Mouse (Mus musculus) kidney, embryonic 15.5 days (tissue): ENCODE measurements around the gene Kcnb1. TPM values are rescaled to one million over a fixed set of nuclear protein-coding genes. Genes with fewer than 3 reads are reported as not detected.
A peak's percentile ranks its signal among the peaks of the same experiment; 100 is the strongest.

Experiments used
- ATAC-seq: fragments of 200-750 bp; cut with Nextera tagmentation; replicated peaks from 2 replicates; pipeline ENCODE4 v1.8.0; 2017; ENCODE audit warnings: moderate TSS enrichment; ENCODE audit not compliant: low FRiP score
- H3K27ac ChIP-seq: fragments of 300-500 bp; sonication (generic); 2 replicates; pipeline ENCODE4 v1.5.1; 2015; ENCODE audit warnings: mild to moderate bottlenecking, inconsistent platforms
- H3K27me3 ChIP-seq: fragments of 300-500 bp; sonication (generic); 2 replicates; pipeline ENCODE4 v1.6.1; 2015; ENCODE audit warnings: inconsistent platforms
- H3K36me3 ChIP-seq: fragments of 300-500 bp; sonication (generic); 2 replicates; pipeline ENCODE4 v1.6.1; 2015; ENCODE audit warnings: inconsistent platforms
- H3K4me1 ChIP-seq: fragments of 300-500 bp; sonication (generic); 2 replicates; pipeline ENCODE4 v1.6.1; 2015; ENCODE audit warnings: inconsistent platforms
- H3K4me2 ChIP-seq: fragments of 300-500 bp; sonication (generic); 2 replicates; pipeline ENCODE4 v1.6.1; 2015; ENCODE audit warnings: moderate library complexity, mild to moderate bottlenecking, inconsistent platforms
- H3K4me3 ChIP-seq: fragments of 300-500 bp; sonication (generic); replicated peaks from 2 replicates; pipeline ENCODE4 v1.5.1; 2015; ENCODE audit warnings: mild to moderate bottlenecking, inconsistent platforms
- H3K9ac ChIP-seq: fragments of 300-500 bp; sonication (generic); 2 replicates; pipeline ENCODE4 v1.6.1; 2015; ENCODE audit warnings: mild to moderate bottlenecking, inconsistent platforms
- H3K9me3 ChIP-seq: fragments of 300-500 bp; sonication (generic); replicated peaks from 2 replicates; pipeline ENCODE4 v1.6.1; 2016; ENCODE audit warnings: inconsistent platforms
- WGBS: fragments of 180-500 bp; shearing (Covaris S2); methylation state at CpG from one replicate; pipeline ENCODE4 v1.1.7; 2015; ENCODE audit warnings: mixed read lengths; 5-methylcytosine and 5-hydroxymethylcytosine counted together
- polyA plus RNA-seq: library from polyadenylated mRNA; unstranded; fragments of >200 nt; fragmentation: Nextera tagmentation; extraction: Ambion mirVana; gene quantifications from 2 replicates; pipeline ENCODE4 v1.2.1, GENCODE M21; 2015

The Kcnb1 gene
- polyA plus RNA-seq, 1 experiment from 2014 or later, result 1.9 TPM

GRCm38 (mm10) chr2:167139801-167140269, 50.1 kb downstream of the Kcnb1 start:
- Histone ChIP-seq H3K27me3 (peaks cover 4% of the 10 kb centered on the region), H3K9me3 (no peaks in the 10 kb centered on the region), H3K4me1 (peaks cover 4% of the 10 kb centered on the region), H3K27ac (no peak overlapping the region), H3K36me3 (no peaks in the 10 kb centered on the region), H3K4me2 (no peak overlapping the region), H3K9ac (no peak overlapping the region), H3K4me3 (no peak overlapping the region)
- no peak for ATAC-seq
- WGBS, result 68% methylated on average over 13 of the region's 13 CpGs

- WGBS, result 68% methylated on average over 6 of the region's 6 CpGs
Measured at GRCm38 (mm10) chr2:167138611-167139010, 51.3 kb downstream of the Kcnb1 start.

GRCm38 (mm10) chr2:167136909-167137308, 53.0 kb downstream of the Kcnb1 start:
- WGBS, result 73% methylated on average over 14 of the region's 14 CpGs
- H3K36me3 ChIP-seq, result no peaks in the 10 kb centered on the region
- H3K27ac ChIP-seq, result no peak overlapping the region
- no peak overlapping the region for H3K9ac ChIP-seq
- no peak for ATAC-seq
- no peak overlapping the region for H3K4me3 ChIP-seq
- no peaks in the 10 kb centered on the region for H3K9me3 ChIP-seq
- H3K4me1 ChIP-seq, result peaks cover 9% of the 10 kb centered on the region; the same call in 1 of the 2 replicates
- H3K27me3 ChIP-seq, result no peaks in the 10 kb centered on the region
- no peak overlapping the region for H3K4me2 ChIP-seq

More at GRCm38 (mm10) chr2:167138611-167139010, 51.3 kb downstream of the Kcnb1 start:
- no peak overlapping the region for H3K4me3 ChIP-seq
- H3K9ac ChIP-seq, result no peak overlapping the region
- H3K36me3 ChIP-seq, result no peaks in the 10 kb centered on the region
- no peaks in the 10 kb centered on the region for H3K27me3 ChIP-seq
- no peaks in the 10 kb centered on the region for H3K9me3 ChIP-seq
- no peak overlapping the region for H3K27ac ChIP-seq
- H3K4me1 ChIP-seq, result no peaks in the 10 kb centered on the region
- ATAC-seq, result no peak
- no peak overlapping the region for H3K4me2 ChIP-seq

- Histone ChIP-seq H3K27ac (0 out of 2 replicates have a peak overlapping the region, but pooled peaks have one; percentile 18), H3K9me3 (no peaks in the 10 kb centered on the region), H3K36me3 (no peaks in the 10 kb centered on the region), H3K4me1 (peaks cover 47% of the 10 kb centered on the region), H3K27me3 (no peaks in the 10 kb centered on the region), H3K9ac (no peak overlapping the region), H3K4me2 (no peak overlapping the region), H3K4me3 (no peak overlapping the region)
- 24% methylated on average over 8 of the region's 8 CpGs for WGBS
- no peak for ATAC-seq
Measured at GRCm38 (mm10) chr2:167132041-167132440, 57.9 kb downstream of the Kcnb1 start.

GRCm38 (mm10) chr2:167130050-167130770, 59.7 kb downstream of the Kcnb1 start:
- no peak overlapping the region for H3K9ac ChIP-seq
- no peaks in the 10 kb centered on the region for H3K36me3 ChIP-seq
- H3K27me3 ChIP-seq, result no peaks in the 10 kb centered on the region
- 13% methylated on average over 9 of the region's 9 CpGs for WGBS
- ATAC-seq, result peak; percentile 68
- peak overlapping the region; percentile 61 for H3K4me2 ChIP-seq
- peak overlapping the region; percentile 31 for H3K4me3 ChIP-seq
- peaks cover 47% of the 10 kb centered on the region for H3K4me1 ChIP-seq
- H3K9me3 ChIP-seq, result no peaks in the 10 kb centered on the region
- H3K27ac ChIP-seq, result peak overlapping the region; percentile 94

GRCm38 (mm10) chr2:167129608-167129955, 60.4 kb downstream of the Kcnb1 start:
- Histone ChIP-seq H3K4me2 (peak overlapping the region; percentile 61), H3K9me3 (no peaks in the 10 kb centered on the region), H3K4me1 (peaks cover 51% of the 10 kb centered on the region), H3K36me3 (no peaks in the 10 kb centered on the region), H3K27ac (peak overlapping the region; percentile 94), H3K27me3 (no peaks in the 10 kb centered on the region), H3K4me3 (peak overlapping the region; percentile 31), H3K9ac (0 out of 2 replicates have a peak overlapping the region, but pooled peaks have one; percentile 24)
- 6% methylated on average over 9 of the region's 9 CpGs for WGBS
- peak; percentile 87 for ATAC-seq

GRCm38 (mm10) chr2:167128699-167129607, 61.0 kb downstream of the Kcnb1 start:
- Histone ChIP-seq H3K4me3 (peak overlapping the region; percentile 31), H3K36me3 (no peaks in the 10 kb centered on the region), H3K27ac (peak overlapping the region; percentile 94), H3K27me3 (no peaks in the 10 kb centered on the region), H3K4me1 (peaks cover 56% of the 10 kb centered on the region), H3K4me2 (peak overlapping the region; percentile 61), H3K9ac (0 out of 2 replicates have a peak overlapping the region, but pooled peaks have one; percentile 24), H3K9me3 (no peaks in the 10 kb centered on the region)
- 22% methylated on average over 20 of the region's 20 CpGs for WGBS
- peak; percentile 47 for ATAC-seq

GRCm38 (mm10) chr2:167127404-167127803, 62.6 kb downstream of the Kcnb1 start:
- Histone ChIP-seq H3K4me3 (no peak overlapping the region), H3K4me1 (peaks cover 64% of the 10 kb centered on the region), H3K9me3 (no peaks in the 10 kb centered on the region), H3K9ac (no peak overlapping the region), H3K36me3 (no peaks in the 10 kb centered on the region), H3K27me3 (no peaks in the 10 kb centered on the region), H3K4me2 (no peak overlapping the region), H3K27ac (peak overlapping the region; percentile 10; the same call in 1 of the 2 replicates)
- 70% methylated on average over 5 of the region's 5 CpGs for WGBS
- no peak for ATAC-seq

- Histone ChIP-seq H3K27ac (no peak overlapping the region), H3K27me3 (no peaks in the 10 kb centered on the region), H3K9me3 (no peaks in the 10 kb centered on the region), H3K4me2 (no peak overlapping the region), H3K4me1 (peaks cover 63% of the 10 kb centered on the region), H3K4me3 (no peak overlapping the region), H3K36me3 (no peaks in the 10 kb centered on the region), H3K9ac (no peak overlapping the region)
- WGBS, result 73% methylated on average over 4 of the region's 4 CpGs
- ATAC-seq, result no peak
Measured at GRCm38 (mm10) chr2:167125781-167126180, 64.2 kb downstream of the Kcnb1 start.

GRCm38 (mm10) chr2:167123936-167124335, 66.0 kb downstream of the Kcnb1 start:
- H3K36me3 ChIP-seq, result no peaks in the 10 kb centered on the region
- H3K9ac ChIP-seq, result no peak overlapping the region
- H3K4me2 ChIP-seq, result no peak overlapping the region
- no peaks in the 10 kb centered on the region for H3K27me3 ChIP-seq
- no peaks in the 10 kb centered on the region for H3K9me3 ChIP-seq
- 54% methylated on average over 11 of the region's 11 CpGs for WGBS
- ATAC-seq, result no peak
- peaks cover 52% of the 10 kb centered on the region for H3K4me1 ChIP-seq
- no peak overlapping the region for H3K27ac ChIP-seq
- no peak overlapping the region for H3K4me3 ChIP-seq

GRCm38 (mm10) chr2:167122737-167123136, 67.2 kb downstream of the Kcnb1 start:
- Histone ChIP-seq H3K27me3 (no peaks in the 10 kb centered on the region), H3K27ac (no peak overlapping the region), H3K9ac (no peak overlapping the region), H3K4me3 (no peak overlapping the region), H3K36me3 (no peaks in the 10 kb centered on the region), H3K9me3 (no peaks in the 10 kb centered on the region), H3K4me1 (peaks cover 49% of the 10 kb centered on the region), H3K4me2 (no peak overlapping the region)
- ATAC-seq, result no peak
- 56% methylated on average over 6 of the region's 6 CpGs for WGBS

GRCm38 (mm10) chr2:167121996-167122395, 68.0 kb downstream of the Kcnb1 start:
- peaks cover 50% of the 10 kb centered on the region for H3K4me1 ChIP-seq
- no peak for ATAC-seq
- 56% methylated on average over 7 of the region's 7 CpGs for WGBS
- H3K4me2 ChIP-seq, result no peak overlapping the region
- no peaks in the 10 kb centered on the region for H3K36me3 ChIP-seq
- no peak overlapping the region for H3K4me3 ChIP-seq
- H3K27me3 ChIP-seq, result no peaks in the 10 kb centered on the region
- no peak overlapping the region for H3K9ac ChIP-seq
- no peak overlapping the region for H3K27ac ChIP-seq
- H3K9me3 ChIP-seq, result no peaks in the 10 kb centered on the region
